Mouse (Mus musculus) lung, adult 2 months (tissue): ENCODE results near the gene Mad1l1. TPM values are rescaled to one million over a fixed set of nuclear protein-coding genes. Genes with fewer than 3 reads are reported as not detected.

Experiments used
- DNase-seq: peaks from one replicate; pipeline ENCODE4 v3.0.0; 2022
- H3K4me1 ChIP-seq: fragments of 200-500 bp; 2 replicates; pipeline ENCODE4 v1.6.1; 2011; ENCODE audit warnings: low read length; ENCODE audit not compliant: control insufficient read depth, insufficient read depth
- H3K4me3 ChIP-seq: fragments of 200-500 bp; replicated peaks from 2 replicates; pipeline ENCODE3; 2011; ENCODE audit warnings: low read depth, mild to moderate bottlenecking, control low read depth, low read length; ENCODE audit errors: extremely low read depth
- CTCF ChIP-seq: fragments of 200-500 bp; IDR thresholded peaks from 2 replicates; pipeline ENCODE4 v1.5.1; 2011; ENCODE audit warnings: mild to moderate bottlenecking, low read length, control low read depth; ENCODE audit not compliant: insufficient read depth
- POLR2A ChIP-seq: fragments of 200-500 bp; IDR thresholded peaks from 2 replicates; pipeline ENCODE4 v1.6.1; 2011; ENCODE audit warnings: low read depth, mild to moderate bottlenecking, control low read depth, low read length, borderline replicate concordance; ENCODE audit errors: extremely low read depth
- WGBS: fragments of 180-500 bp; shearing (Covaris S2); methylation state at CpG from one replicate; pipeline ENCODE4 v1.1.7; 2018; 5-methylcytosine and 5-hydroxymethylcytosine counted together
- polyA plus RNA-seq: library from polyadenylated mRNA; depleted of rRNA; stranded (reverse); fragments of >200 nt; gene quantifications from 2 replicates; pipeline ENCODE4 v1.2.3, GENCODE M21; 2012

Gene Mad1l1
- polyA plus RNA-seq, 1 experiment: 21.6 TPM

- TF ChIP-seq CTCF: no peak
- TF ChIP-seq POLR2A: no peak
- 31% methylated on average over 4 of the region's 4 CpGs for WGBS
- DNase-seq: no peak
- Histone ChIP-seq H3K4me1 (no peaks in the 10 kb centered on the region; the same call in 1 of the 2 replicates), H3K4me3 (no peak overlapping the region)
These were observed 11.2 kb upstream of the Mad1l1 start for GRCm38 (mm10) chr5:140332519-140332918.

- peak; percentile 85 for DNase-seq
- Histone ChIP-seq H3K4me1 (no peaks in the 10 kb centered on the region; the same call in 1 of the 2 replicates), H3K4me3 (peak within 1 kb of the TSS; percentile 90)
- 1% methylated on average over 39 of the region's 39 CpGs for WGBS
- TF ChIP-seq POLR2A (peak; percentile 78; the same call in 1 of the 2 replicates), CTCF (peak; percentile 83)
These were observed 10.5 kb upstream of the Mad1l1 start, which contains the start of gene Mrm2 for GRCm38 (mm10) chr5:140331615-140332512. TSS of gene Mrm2 (minus strand) at chr5:140331898.

- DNase-seq: no peak
- 0 out of 2 replicates have a peak, but pooled peaks cover 4% of the 10 kb centered on the region for H3K4me1 ChIP-seq
- TF ChIP-seq POLR2A (no peak), CTCF (no peak)
- no peak overlapping the region for H3K4me3 ChIP-seq
- WGBS: 73% methylated on average over 5 of the region's 5 CpGs
These were observed 2.7 kb upstream of the Mad1l1 start for GRCm38 (mm10) chr5:140324058-140324457.

GRCm38 (mm10) chr5:140321756-140322575, 614 bp upstream of the Mad1l1 start:
- Histone ChIP-seq H3K4me1 (0 out of 2 replicates have a peak, but pooled peaks cover 4% of the 10 kb centered on the region), H3K4me3 (peak overlapping the region; percentile 87)
- no peak for DNase-seq
- TF ChIP-seq POLR2A (no peak), CTCF (0 out of 2 replicates have a peak, but pooled peaks have one; percentile 9)
- under 1% methylated on average over 17 of the region's 17 CpGs for WGBS

- TF ChIP-seq POLR2A: no peak
- TF ChIP-seq CTCF: no peak
- Histone ChIP-seq H3K4me1 (0 out of 2 replicates have a peak, but pooled peaks cover 4% of the 10 kb centered on the region), H3K4me3 (no peak overlapping the region)
- DNase-seq: no peak
- 70% methylated on average over 3 of the region's 3 CpGs for WGBS
These were observed 4.6 kb downstream of the Mad1l1 start for GRCm38 (mm10) chr5:140316716-140317115.

GRCm38 (mm10) chr5:140307602-140308001, 13.8 kb downstream of the Mad1l1 start:
- DNase-seq: no peak
- WGBS: 88% methylated on average over 14 of the region's 14 CpGs
- no peaks in the 10 kb centered on the region for H3K4me1 ChIP-seq

GRCm38 (mm10) chr5:140306016-140306415, 15.3 kb downstream of the Mad1l1 start:
- TF ChIP-seq CTCF (no peak), POLR2A (no peak)
- Histone ChIP-seq H3K4me1 (no peaks in the 10 kb centered on the region), H3K4me3 (no peak overlapping the region)
- no peak for DNase-seq
- 77% methylated on average over 8 of the region's 8 CpGs for WGBS

More at GRCm38 (mm10) chr5:140307602-140308001, 13.8 kb downstream of the Mad1l1 start:
- no peak overlapping the region for H3K4me3 ChIP-seq
- TF ChIP-seq POLR2A (no peak), CTCF (no peak)

GRCm38 (mm10) chr5:140298291-140298690, 23.1 kb downstream of the Mad1l1 start:
- no peak overlapping the region for H3K4me3 ChIP-seq
- WGBS: 87% methylated on average over 4 of the region's 4 CpGs
- DNase-seq: no peak
- no peak for TF ChIP-seq POLR2A
- no peak for TF ChIP-seq CTCF
- no peaks in the 10 kb centered on the region for H3K4me1 ChIP-seq

GRCm38 (mm10) chr5:140292152-140292551, 29.2 kb downstream of the Mad1l1 start:
- TF ChIP-seq POLR2A (no peak), CTCF (peak; percentile 71)
- Histone ChIP-seq H3K4me3 (no peak overlapping the region), H3K4me1 (no peaks in the 10 kb centered on the region)
- 88% methylated on average over 1 of the region's 1 CpGs for WGBS
- DNase-seq: peak; percentile 52
